Mouse (Mus musculus): ENCODE measurements around the gene Sgpl1. TPM values are rescaled to one million over a fixed set of nuclear protein-coding genes. Genes with fewer than 3 reads are reported as not detected.
"Not testable (repeated sequence)": the region's sequence is repeated elsewhere in the genome, so short reads cannot be mapped to it uniquely, and the experiment has no call there.

The Sgpl1 gene
- polyA plus RNA-seq, 1 experiment from 2014 or later = 23.4 TPM

- Histone ChIP-seq H3K4me3 (no peak overlapping the region), H3K4me1 (replicated peaks) (no peaks in the 10 kb centered on the region), H3K9me3 (replicated peaks) (no peaks in the 10 kb centered on the region), H3K9ac (no peak overlapping the region), H3K27me3 (no peaks in the 10 kb centered on the region), H3K36me3 (peaks cover 10% of the 10 kb centered on the region; the same call in 1 of the 2 replicates), H3K27ac (no peak overlapping the region), H3K4me2 (no peak overlapping the region)
- no peak for ATAC-seq (replicated peaks; ENCODE audit: insufficient number of reproducible peaks, insufficient read depth, low FRiP score, low read depth)
- 82% methylated on average over 2 of the region's 2 CpGs for WGBS
Observed at GRCm38 (mm10) chr10:61124462-61124861, 23.0 kb downstream of the Sgpl1 start.

GRCm38 (mm10) chr10:61123276-61123913 lies 24.1 kb downstream of the Sgpl1 start:
- H3K4me3 ChIP-seq = no peak overlapping the region
- H3K9me3 ChIP-seq (replicated peaks) = no peaks in the 10 kb centered on the region
- H3K36me3 ChIP-seq = peaks cover 10% of the 10 kb centered on the region; the same call in 1 of the 2 replicates
- no peak for ATAC-seq (replicated peaks; ENCODE audit: insufficient number of reproducible peaks, insufficient read depth, low FRiP score, low read depth)
- H3K9ac ChIP-seq = no peak overlapping the region
- 78% methylated on average over 3 of the region's 3 CpGs for WGBS
- no peak overlapping the region for H3K4me2 ChIP-seq
- H3K27me3 ChIP-seq = no peaks in the 10 kb centered on the region
- no peak overlapping the region for H3K27ac ChIP-seq
- H3K4me1 ChIP-seq (replicated peaks) = no peaks in the 10 kb centered on the region

- ATAC-seq (replicated peaks; ENCODE audit: insufficient number of reproducible peaks, insufficient read depth, low FRiP score, low read depth); H3K9ac ChIP-seq; H3K9me3 ChIP-seq (replicated peaks); H3K4me2 ChIP-seq; H3K27ac ChIP-seq; H3K27me3 ChIP-seq; H3K36me3 ChIP-seq; H3K4me3 ChIP-seq; H3K4me1 ChIP-seq (replicated peaks): not testable (repeated sequence)
- 84% methylated on average over 4 of the region's 4 CpGs for WGBS
Observed at GRCm38 (mm10) chr10:61121732-61122131, 25.8 kb downstream of the Sgpl1 start.

- WGBS = 91% methylated on average over 2 of the region's 2 CpGs
- no peak overlapping the region for H3K27ac ChIP-seq
- no peaks in the 10 kb centered on the region for H3K9me3 ChIP-seq (replicated peaks)
- peaks cover 36% of the 10 kb centered on the region for H3K36me3 ChIP-seq
- no peaks in the 10 kb centered on the region for H3K27me3 ChIP-seq
- H3K9ac ChIP-seq = no peak overlapping the region
- no peaks in the 10 kb centered on the region for H3K4me1 ChIP-seq (replicated peaks)
- no peak for ATAC-seq (replicated peaks; ENCODE audit: insufficient number of reproducible peaks, insufficient read depth, low FRiP score, low read depth)
- no peak overlapping the region for H3K4me2 ChIP-seq
- no peak overlapping the region for H3K4me3 ChIP-seq
Observed at GRCm38 (mm10) chr10:61114246-61114720, 33.2 kb downstream of the Sgpl1 start.

- Histone ChIP-seq H3K27ac (no peak overlapping the region), H3K9ac (no peak overlapping the region), H3K36me3 (peaks cover 76% of the 10 kb centered on the region), H3K4me1 (replicated peaks) (no peaks in the 10 kb centered on the region), H3K4me3 (no peak overlapping the region), H3K9me3 (replicated peaks) (no peaks in the 10 kb centered on the region), H3K4me2 (no peak overlapping the region), H3K27me3 (no peaks in the 10 kb centered on the region)
- no peak for ATAC-seq (replicated peaks; ENCODE audit: insufficient number of reproducible peaks, insufficient read depth, low FRiP score, low read depth)
- WGBS = 66% methylated on average over 3 of the region's 3 CpGs
Observed at GRCm38 (mm10) chr10:61103564-61104114, 43.9 kb downstream of the Sgpl1 start.

- Histone ChIP-seq H3K27ac (no peak overlapping the region), H3K9me3 (replicated peaks) (no peaks in the 10 kb centered on the region), H3K4me1 (replicated peaks) (peaks cover 23% of the 10 kb centered on the region), H3K4me2 (no peak overlapping the region), H3K36me3 (no peaks in the 10 kb centered on the region), H3K9ac (no peak overlapping the region), H3K27me3 (no peaks in the 10 kb centered on the region), H3K4me3 (no peak overlapping the region)
- WGBS = 51% methylated on average over 6 of the region's 6 CpGs
- ATAC-seq (replicated peaks; ENCODE audit: insufficient number of reproducible peaks, insufficient read depth, low FRiP score, low read depth) = no peak
Observed at GRCm38 (mm10) chr10:61091866-61092265, 55.6 kb downstream of the Sgpl1 start.

GRCm38 (mm10) chr10:61089170-61090142 lies 58.0 kb downstream of the Sgpl1 start, which contains the start of gene Pcbd1:
Gene Pcbd1, plus strand, starts transcription at chr10:61089331.
- Histone ChIP-seq H3K36me3 (no peaks in the 10 kb centered on the region), H3K9me3 (replicated peaks) (no peaks in the 10 kb centered on the region), H3K4me3 (peak within 1 kb of the TSS; percentile 53), H3K4me2 (peak within 1 kb of the TSS; percentile 86), H3K27ac (peak within 1 kb of the TSS; percentile 61), H3K27me3 (no peaks in the 10 kb centered on the region), H3K9ac (peak within 1 kb of the TSS; percentile 66), H3K4me1 (replicated peaks) (peaks cover 23% of the 10 kb centered on the region)
- ATAC-seq (replicated peaks; ENCODE audit: insufficient number of reproducible peaks, insufficient read depth, low FRiP score, low read depth) = peak; percentile 51
- 9% methylated on average over 33 of the region's 33 CpGs for WGBS

GRCm38 (mm10) chr10:61088468-61088867 lies 59.0 kb downstream of the Sgpl1 start:
- Histone ChIP-seq H3K9ac (no peak overlapping the region), H3K27ac (peak overlapping the region; percentile 61; the same call in 1 of the 2 replicates), H3K36me3 (no peaks in the 10 kb centered on the region), H3K4me2 (no peak overlapping the region), H3K27me3 (no peaks in the 10 kb centered on the region), H3K4me1 (replicated peaks) (peaks cover 23% of the 10 kb centered on the region), H3K9me3 (replicated peaks) (no peaks in the 10 kb centered on the region), H3K4me3 (no peak overlapping the region)
- no peak for ATAC-seq (replicated peaks; ENCODE audit: insufficient number of reproducible peaks, insufficient read depth, low FRiP score, low read depth)
- WGBS = 63% methylated on average over 3 of the region's 3 CpGs

GRCm38 (mm10) chr10:61086502-61086901 lies 61.0 kb downstream of the Sgpl1 start:
- no peak for ATAC-seq (replicated peaks; ENCODE audit: insufficient number of reproducible peaks, insufficient read depth, low FRiP score, low read depth)
- H3K36me3 ChIP-seq = no peaks in the 10 kb centered on the region
- peaks cover 19% of the 10 kb centered on the region for H3K4me1 ChIP-seq (replicated peaks)
- no peak overlapping the region for H3K4me3 ChIP-seq
- 42% methylated on average over 3 of the region's 3 CpGs for WGBS
- H3K9me3 ChIP-seq (replicated peaks) = no peaks in the 10 kb centered on the region
- H3K4me2 ChIP-seq = no peak overlapping the region
- H3K27me3 ChIP-seq = no peaks in the 10 kb centered on the region
- H3K27ac ChIP-seq = no peak overlapping the region
- no peak overlapping the region for H3K9ac ChIP-seq

- ATAC-seq (replicated peaks; ENCODE audit: insufficient number of reproducible peaks, insufficient read depth, low FRiP score, low read depth) = no peak
- no peak overlapping the region for H3K4me2 ChIP-seq
- H3K9ac ChIP-seq = no peak overlapping the region
- no peaks in the 10 kb centered on the region for H3K9me3 ChIP-seq (replicated peaks)
- H3K27me3 ChIP-seq = no peaks in the 10 kb centered on the region
- H3K36me3 ChIP-seq = no peaks in the 10 kb centered on the region
- H3K27ac ChIP-seq = no peak overlapping the region
- no peak overlapping the region for H3K4me3 ChIP-seq
- WGBS = 79% methylated on average over 2 of the region's 2 CpGs
- peaks cover 26% of the 10 kb centered on the region for H3K4me1 ChIP-seq (replicated peaks)
Observed at GRCm38 (mm10) chr10:61085364-61085763, 62.1 kb downstream of the Sgpl1 start.

GRCm38 (mm10) chr10:61080931-61081255 lies 66.6 kb downstream of the Sgpl1 start:
- H3K36me3 ChIP-seq = no peaks in the 10 kb centered on the region
- H3K4me2 ChIP-seq = peak overlapping the region; percentile 54
- no peaks in the 10 kb centered on the region for H3K27me3 ChIP-seq
- ATAC-seq (replicated peaks; ENCODE audit: insufficient number of reproducible peaks, insufficient read depth, low FRiP score, low read depth) = no peak
- WGBS = 61% methylated on average over 11 of the region's 11 CpGs
- no peaks in the 10 kb centered on the region for H3K9me3 ChIP-seq (replicated peaks)
- peaks cover 12% of the 10 kb centered on the region for H3K4me1 ChIP-seq (replicated peaks)
- H3K27ac ChIP-seq = no peak overlapping the region
- no peak overlapping the region for H3K4me3 ChIP-seq
- H3K9ac ChIP-seq = no peak overlapping the region

Data from heart, embryonic 15.5 days (tissue).